Mouse (Mus musculus) G1E-ER4 (cell line): ENCODE results near the gene Esrrg. TPM values are rescaled to one million over a fixed set of nuclear protein-coding genes. Genes with fewer than 3 reads are reported as not detected.

Experiments used
- GATA1 ChIP-seq: IDR thresholded peaks from one replicate; pipeline ENCODE4 v1.8.0; 2012; ENCODE audit warnings: low read length, inconsistent platforms
- polyA plus RNA-seq: library from polyadenylated mRNA; stranded (reverse); fragments of >175 nt; gene quantifications from 2 replicates; pipeline ENCODE4 v1.2.3, GENCODE M21; 2012

Esrrg gene
- polyA plus RNA-seq, 1 experiment, result not detected

- TF ChIP-seq GATA1, result no peak
Observed at GRCm38 (mm10) chr1:187889096-187889495, 280.5 kb downstream of the Esrrg start.

DNA sequence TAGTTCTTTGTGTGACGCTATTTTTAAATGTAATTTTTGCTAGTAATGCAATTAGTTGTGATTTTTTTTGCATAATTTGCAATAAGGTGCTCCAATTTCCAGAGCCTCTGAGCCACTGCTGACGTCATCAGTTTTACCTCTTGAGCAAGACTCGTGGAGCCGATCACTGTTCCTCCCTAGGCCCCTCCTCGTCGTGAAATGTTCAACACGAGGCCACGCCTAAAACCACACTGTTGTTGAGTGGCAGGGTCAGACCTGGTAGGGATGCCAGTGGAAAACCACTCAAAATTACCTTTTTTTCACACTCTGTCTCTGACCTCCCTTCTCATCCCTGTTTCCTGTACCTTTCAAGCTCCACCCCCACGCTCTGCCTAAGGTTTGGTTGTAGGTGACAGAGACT lies 282.7 kb downstream of the Esrrg start:
- TF ChIP-seq GATA1, result no peak

- no peak for TF ChIP-seq GATA1
Observed at GRCm38 (mm10) chr1:187895459-187895858, 286.9 kb downstream of the Esrrg start.

- TF ChIP-seq GATA1, result no peak
Observed at GRCm38 (mm10) chr1:187896291-187896690, 287.7 kb downstream of the Esrrg start.

DNA sequence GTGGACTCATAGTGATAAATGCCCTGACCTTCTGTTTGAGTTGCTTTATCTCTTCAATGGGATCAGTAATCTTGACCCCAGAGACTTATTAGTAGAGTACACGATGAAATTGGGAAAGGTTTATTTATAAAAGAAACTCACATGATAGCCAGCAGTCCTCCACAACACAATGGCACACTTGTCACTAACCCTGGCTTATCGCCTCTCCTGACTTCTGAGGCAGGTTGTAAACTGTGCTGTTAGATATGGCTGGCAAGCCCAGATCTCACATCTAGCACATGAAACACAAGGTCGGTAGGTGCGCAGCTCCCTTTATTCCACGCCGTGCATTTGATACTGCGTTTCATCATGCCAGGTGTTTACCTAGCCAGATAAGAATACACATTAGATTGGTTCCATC lies 288.3 kb downstream of the Esrrg start:
- TF ChIP-seq GATA1, result no peak

DNA sequence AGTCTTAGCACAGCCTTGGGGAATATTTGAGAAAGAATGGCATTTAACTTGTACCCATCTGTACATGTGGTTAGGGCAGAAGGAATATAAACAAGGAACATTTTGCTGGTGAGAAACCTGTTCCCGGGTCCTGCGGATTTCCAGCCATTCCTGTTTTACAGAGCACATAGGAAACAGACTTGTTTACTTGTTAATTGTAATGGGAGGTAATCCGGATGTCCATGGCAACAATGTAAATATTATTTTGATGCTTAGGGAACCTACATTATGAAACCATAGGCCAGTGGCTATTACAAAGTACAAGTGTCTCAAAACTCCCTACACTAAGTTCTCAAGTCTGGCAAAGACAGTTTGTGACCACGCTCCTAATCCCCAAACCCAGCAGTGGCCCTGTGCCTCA lies 290.9 kb downstream of the Esrrg start:
- TF ChIP-seq GATA1, result no peak

DNA sequence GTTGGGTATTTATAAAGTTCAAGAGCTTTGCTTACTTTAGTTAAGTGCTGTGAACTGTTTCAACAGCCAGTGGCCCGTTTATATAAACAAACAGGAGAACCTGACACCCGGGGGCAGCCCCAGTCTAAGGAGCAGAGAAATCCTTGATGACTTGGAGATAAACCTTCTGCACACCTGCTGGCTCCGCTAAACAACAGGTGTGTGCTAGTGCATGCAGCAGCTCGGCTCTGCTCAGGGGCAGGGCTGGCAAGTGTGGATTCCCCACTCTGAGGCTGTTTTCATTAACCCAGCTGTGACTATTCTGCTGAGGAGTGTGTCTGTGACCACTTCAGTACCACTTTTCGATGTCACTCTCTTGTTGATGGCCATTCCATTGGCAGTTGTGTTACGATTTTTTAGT lies 292.2 kb downstream of the Esrrg start:
- no peak for TF ChIP-seq GATA1

DNA sequence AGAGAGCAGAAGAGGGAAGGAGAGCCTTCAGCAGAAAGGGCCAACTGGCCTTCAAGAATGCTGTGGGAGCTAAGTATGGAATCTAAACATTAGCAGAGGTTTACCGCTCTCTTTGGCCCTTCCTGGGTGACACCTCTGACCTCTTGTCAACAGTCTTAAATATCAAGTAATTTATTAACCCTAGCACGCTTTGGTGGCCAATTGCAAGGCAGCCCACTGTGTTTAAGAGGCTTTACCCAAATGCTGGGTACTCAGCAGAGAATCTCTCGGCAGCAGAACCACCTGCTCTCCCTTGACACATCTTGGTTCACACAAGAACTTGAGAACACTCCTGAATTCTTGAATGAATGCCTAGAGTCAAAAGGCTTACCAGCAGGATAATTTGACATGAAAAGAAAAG lies 293.6 kb downstream of the Esrrg start:
- no peak for TF ChIP-seq GATA1

DNA sequence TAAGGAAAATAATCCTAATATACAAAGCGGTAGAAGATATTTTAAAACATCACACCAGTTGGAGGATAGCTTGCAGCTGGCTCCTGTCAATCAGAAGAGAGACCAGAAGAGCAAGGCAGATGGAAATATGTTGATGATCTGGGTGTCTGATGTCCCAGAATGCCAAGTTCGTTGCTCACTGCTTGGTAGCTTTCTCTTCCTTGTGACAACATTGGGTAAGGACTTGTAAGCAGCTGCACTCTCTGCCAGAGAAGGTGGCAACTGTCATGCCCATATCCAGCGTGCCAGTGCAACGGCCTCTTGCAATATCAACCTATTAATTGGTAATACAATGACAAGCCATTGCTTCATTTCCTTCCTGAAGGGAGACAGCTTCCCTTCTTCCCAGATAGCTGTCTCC lies 296.1 kb downstream of the Esrrg start:
- no peak for TF ChIP-seq GATA1

- TF ChIP-seq GATA1, result no peak
Observed at GRCm38 (mm10) chr1:187907407-187907806, 298.8 kb downstream of the Esrrg start.

- no peak for TF ChIP-seq GATA1
Observed at GRCm38 (mm10) chr1:187907871-187908270, 299.3 kb downstream of the Esrrg start.

- TF ChIP-seq GATA1, result no peak
Observed at GRCm38 (mm10) chr1:187910718-187911117, 302.1 kb downstream of the Esrrg start.

DNA sequence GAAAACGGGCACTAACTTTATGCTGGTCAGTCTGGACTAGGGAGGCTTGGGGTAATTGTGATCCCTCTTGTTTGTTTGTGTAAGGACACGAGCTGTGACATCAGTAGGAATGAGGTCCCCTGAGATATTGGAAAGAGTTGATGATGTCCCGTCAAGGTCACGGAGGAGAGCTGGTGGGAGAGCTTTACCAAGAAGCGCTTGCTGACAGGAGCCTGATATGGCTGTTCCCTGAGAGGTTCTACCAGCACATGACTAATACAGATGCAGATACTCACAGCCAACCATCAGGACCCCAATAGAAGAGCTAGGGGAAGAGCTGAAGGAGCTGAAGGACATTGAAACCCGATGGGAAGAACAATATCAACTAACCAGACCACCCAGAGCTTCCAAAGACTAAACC lies 302.6 kb downstream of the Esrrg start:
- no peak for TF ChIP-seq GATA1

DNA sequence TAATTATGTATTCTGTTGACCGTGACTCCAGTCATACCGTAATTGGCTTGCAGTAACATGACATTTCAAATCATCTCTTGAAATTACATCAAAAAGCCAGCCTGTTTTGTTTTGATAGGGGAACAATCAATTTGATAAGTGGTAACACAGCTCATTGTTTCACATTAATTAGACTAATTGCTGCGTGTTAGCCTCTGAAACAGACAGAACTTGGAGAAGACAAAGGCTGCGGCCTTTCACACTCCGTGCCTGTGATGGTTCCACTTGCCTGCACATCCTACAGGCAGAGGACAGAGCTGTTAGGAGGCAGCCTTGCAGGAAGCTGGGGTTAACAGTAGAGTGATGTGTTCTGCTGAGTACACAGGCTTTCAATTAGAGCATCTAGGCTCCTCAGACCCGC lies 309.7 kb downstream of the Esrrg start:
- TF ChIP-seq GATA1, result no peak

- TF ChIP-seq GATA1, result no peak
Observed at GRCm38 (mm10) chr1:187918939-187919338, 310.3 kb downstream of the Esrrg start.

DNA sequence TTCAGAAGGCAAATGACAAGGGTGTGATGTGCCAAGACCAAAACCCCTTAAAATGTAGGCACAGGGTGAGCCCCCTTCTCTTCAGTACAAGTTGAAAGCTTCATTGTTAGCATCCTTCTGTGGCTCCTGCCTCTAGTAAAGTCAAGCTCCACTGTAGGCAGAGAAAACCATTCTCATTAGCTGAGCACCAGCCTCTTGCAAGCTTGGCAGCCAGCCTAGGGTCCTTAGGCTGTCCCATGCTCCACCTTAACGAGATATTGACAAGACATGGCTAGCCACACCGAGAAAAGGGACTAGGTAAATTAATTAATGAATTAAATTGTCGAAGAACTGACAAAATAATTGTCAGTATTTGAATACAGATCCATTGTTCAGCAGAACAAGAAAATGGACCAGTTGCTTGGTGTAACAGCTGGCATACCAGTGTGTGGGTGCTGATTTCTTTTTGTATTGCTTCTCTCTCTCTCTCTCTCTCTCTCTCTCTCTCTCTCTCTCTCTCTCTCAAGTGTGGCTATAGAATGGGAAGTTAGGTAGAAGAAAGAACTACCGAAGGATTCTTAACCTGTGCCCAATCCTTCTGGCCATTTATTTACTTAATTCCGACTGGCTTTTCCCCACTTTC lies 311.7 kb downstream of the Esrrg start:
- no peak for TF ChIP-seq GATA1

GRCm38 (mm10) chr1:187931146-187931545 lies 322.6 kb downstream of the Esrrg start:
- TF ChIP-seq GATA1, result no peak

DNA sequence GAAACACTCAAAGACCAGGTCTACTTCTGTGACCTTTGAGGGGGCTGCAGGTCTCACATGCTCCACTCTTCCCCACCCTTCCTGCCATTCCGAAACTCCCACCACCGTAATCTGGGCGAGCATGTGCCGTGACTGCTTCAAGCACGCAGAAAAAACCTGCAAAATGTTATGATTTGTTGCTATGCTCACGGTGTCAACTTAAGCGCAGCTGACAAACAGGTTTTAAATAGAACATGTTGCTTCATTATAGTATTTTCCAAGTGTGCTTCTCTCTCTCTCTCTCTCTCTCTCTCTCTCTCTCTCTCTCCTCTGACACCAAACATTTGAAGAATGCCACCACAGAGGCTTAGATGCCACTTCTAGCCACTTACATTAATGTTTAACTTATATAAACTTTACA lies 330.1 kb downstream of the Esrrg start:
- TF ChIP-seq GATA1, result no peak
